Mouse (Mus musculus) hindbrain, embryonic 12.5 days (tissue): ENCODE results near the gene Psme2. TPM values are rescaled to one million over a fixed set of nuclear protein-coding genes. Genes with fewer than 3 reads are reported as not detected.
A peak's percentile ranks its signal among the peaks of the same experiment; 100 is the strongest.

Experiments
- ATAC-seq: fragments of 200-750 bp; cut with Nextera tagmentation; 2 replicates; pipeline ENCODE4 v1.8.0; 2017; ENCODE audit warnings: moderate TSS enrichment; ENCODE audit not compliant: low FRiP score
- H3K27ac ChIP-seq: fragments of 300-500 bp; sonication (generic); 2 replicates; pipeline ENCODE4 v1.5.1; 2016; ENCODE audit warnings: mild to moderate bottlenecking
- H3K27me3 ChIP-seq: fragments of 300-500 bp; sonication (generic); 2 replicates; pipeline ENCODE4 v1.6.1; 2016; ENCODE audit warnings: mild to moderate bottlenecking
- H3K36me3 ChIP-seq: fragments of 300-500 bp; sonication (generic); 2 replicates; pipeline ENCODE4 v1.6.1; 2016; ENCODE audit warnings: mild to moderate bottlenecking
- H3K4me1 ChIP-seq: fragments of 300-500 bp; sonication (generic); 2 replicates; pipeline ENCODE4 v1.6.1; 2016
- H3K4me2 ChIP-seq: fragments of 300-500 bp; sonication (generic); replicated peaks from 2 replicates; pipeline ENCODE4 v1.6.1; 2016; ENCODE audit warnings: mild to moderate bottlenecking
- H3K4me3 ChIP-seq: fragments of 300-500 bp; sonication (generic); 2 replicates; pipeline ENCODE4 v1.5.1; 2016; ENCODE audit warnings: mild to moderate bottlenecking
- H3K9ac ChIP-seq: fragments of 300-500 bp; sonication (generic); 2 replicates; pipeline ENCODE4 v1.6.1; 2016; ENCODE audit warnings: mild to moderate bottlenecking, moderate library complexity
- H3K9me3 ChIP-seq: fragments of 300-500 bp; sonication (generic); replicated peaks from 2 replicates; pipeline ENCODE4 v1.6.1; 2016; ENCODE audit warnings: mild to moderate bottlenecking
- WGBS: fragments of 180-500 bp; shearing (Covaris S2); methylation state at CpG from one replicate; pipeline ENCODE4 v1.1.7; 2016; 5-methylcytosine and 5-hydroxymethylcytosine counted together
- polyA plus RNA-seq: library from polyadenylated mRNA; unstranded; fragments of >200 nt; fragmentation: Nextera tagmentation; extraction: Ambion mirVana; gene quantifications from 2 replicates; pipeline ENCODE4 v1.2.1, GENCODE M21; 2016

Psme2 gene
- polyA plus RNA-seq, 1 experiment from 2014 or later, result 234 TPM

GRCm38 (mm10) chr14:55589771-55590448 lies 1.0 kb downstream of the Psme2 start:
- no peaks in the 10 kb centered on the region for H3K9me3 ChIP-seq
- no peak for ATAC-seq
- H3K36me3 ChIP-seq, result peaks cover 21% of the 10 kb centered on the region
- H3K27ac ChIP-seq, result no peak overlapping the region
- no peaks in the 10 kb centered on the region for H3K27me3 ChIP-seq
- peak overlapping the region; percentile 91 for H3K4me3 ChIP-seq
- peak overlapping the region; percentile 98 for H3K4me2 ChIP-seq
- peak overlapping the region; percentile 92 for H3K9ac ChIP-seq
- H3K4me1 ChIP-seq, result peaks cover 29% of the 10 kb centered on the region
- 90% methylated on average over 11 of the region's 11 CpGs for WGBS

GRCm38 (mm10) chr14:55589271-55589670 lies 1.6 kb downstream of the Psme2 start:
- H3K4me1 ChIP-seq, result peaks cover 35% of the 10 kb centered on the region
- peaks cover 3% of the 10 kb centered on the region for H3K27me3 ChIP-seq
- no peaks in the 10 kb centered on the region for H3K9me3 ChIP-seq
- no peak overlapping the region for H3K4me2 ChIP-seq
- H3K4me3 ChIP-seq, result no peak overlapping the region
- WGBS, result 91% methylated on average over 5 of the region's 5 CpGs
- peaks cover 15% of the 10 kb centered on the region for H3K36me3 ChIP-seq
- no peak overlapping the region for H3K27ac ChIP-seq
- ATAC-seq, result no peak
- H3K9ac ChIP-seq, result no peak overlapping the region

GRCm38 (mm10) chr14:55586149-55586548 lies 4.8 kb downstream of the Psme2 start:
- WGBS, result 93% methylated on average over 2 of the region's 2 CpGs
- peaks cover 17% of the 10 kb centered on the region for H3K4me1 ChIP-seq
- H3K9ac ChIP-seq, result no peak overlapping the region
- H3K27me3 ChIP-seq, result peaks cover 3% of the 10 kb centered on the region
- no peak overlapping the region for H3K4me2 ChIP-seq
- no peaks in the 10 kb centered on the region for H3K9me3 ChIP-seq
- no peak for ATAC-seq
- H3K4me3 ChIP-seq, result no peak overlapping the region
- peaks cover 21% of the 10 kb centered on the region for H3K36me3 ChIP-seq
- H3K27ac ChIP-seq, result no peak overlapping the region

- Histone ChIP-seq H3K27me3 (peaks cover 3% of the 10 kb centered on the region), H3K4me2 (peak overlapping the region; percentile 75; the same call in 1 of the 2 replicates), H3K36me3 (peaks cover 27% of the 10 kb centered on the region), H3K4me1 (peaks cover 17% of the 10 kb centered on the region), H3K27ac (no peak overlapping the region), H3K9ac (no peak overlapping the region), H3K4me3 (peak overlapping the region; percentile 43; the same call in 1 of the 2 replicates), H3K9me3 (no peaks in the 10 kb centered on the region)
- no peak for ATAC-seq
- WGBS, result 58% methylated on average over 6 of the region's 6 CpGs
These were observed 5.3 kb downstream of the Psme2 start for GRCm38 (mm10) chr14:55585566-55585960.

- 2% methylated on average over 43 of the region's 43 CpGs for WGBS
- H3K4me1 ChIP-seq, result peaks cover 11% of the 10 kb centered on the region
- no peaks in the 10 kb centered on the region for H3K9me3 ChIP-seq
- peak within 1 kb of the TSS; percentile 43 for H3K4me3 ChIP-seq
- peak; percentile 79 for ATAC-seq
- no peak within 1 kb of the TSS for H3K27ac ChIP-seq
- H3K36me3 ChIP-seq, result peaks cover 33% of the 10 kb centered on the region
- H3K4me2 ChIP-seq, result peak within 1 kb of the TSS; percentile 75
- H3K9ac ChIP-seq, result peak within 1 kb of the TSS; percentile 63
- H3K27me3 ChIP-seq, result peaks cover 3% of the 10 kb centered on the region
These were observed 6.0 kb downstream of the Psme2 start, which contains the start of gene Emc9 for GRCm38 (mm10) chr14:55584702-55585565. Gene Emc9, minus strand, starts transcription at chr14:55585302.

- peak overlapping the region; percentile 43 for H3K4me3 ChIP-seq
- H3K4me1 ChIP-seq, result peaks cover 9% of the 10 kb centered on the region; the same call in 1 of the 2 replicates
- WGBS, result 38% methylated on average over 5 of the region's 5 CpGs
- no peak overlapping the region for H3K27ac ChIP-seq
- peak overlapping the region; percentile 63; the same call in 1 of the 2 replicates for H3K9ac ChIP-seq
- H3K36me3 ChIP-seq, result peaks cover 35% of the 10 kb centered on the region
- peaks cover 3% of the 10 kb centered on the region for H3K27me3 ChIP-seq
- no peaks in the 10 kb centered on the region for H3K9me3 ChIP-seq
- no peak for ATAC-seq
- H3K4me2 ChIP-seq, result peak overlapping the region; percentile 75
These were observed 6.6 kb downstream of the Psme2 start for GRCm38 (mm10) chr14:55584303-55584701.

GRCm38 (mm10) chr14:55581981-55582681 lies 8.8 kb downstream of the Psme2 start:
- 78% methylated on average over 9 of the region's 9 CpGs for WGBS

GRCm38 (mm10) chr14:55580731-55581130 lies 10.2 kb downstream of the Psme2 start:
- Histone ChIP-seq H3K4me3 (no peak overlapping the region), H3K4me1 (peaks cover 19% of the 10 kb centered on the region), H3K9ac (no peak overlapping the region), H3K4me2 (no peak overlapping the region), H3K9me3 (no peaks in the 10 kb centered on the region), H3K36me3 (peaks cover 20% of the 10 kb centered on the region), H3K27ac (no peak overlapping the region), H3K27me3 (peaks cover 3% of the 10 kb centered on the region)
- ATAC-seq, result no peak
- WGBS, result 95% methylated on average over 16 of the region's 16 CpGs

More at GRCm38 (mm10) chr14:55581981-55582681, 8.8 kb downstream of the Psme2 start:
- Histone ChIP-seq H3K4me2 (no peak overlapping the region), H3K4me1 (peaks cover 19% of the 10 kb centered on the region), H3K4me3 (no peak overlapping the region), H3K27ac (no peak overlapping the region; the same call in 1 of the 2 replicates), H3K9ac (no peak overlapping the region), H3K36me3 (peaks cover 24% of the 10 kb centered on the region), H3K9me3 (no peaks in the 10 kb centered on the region), H3K27me3 (peaks cover 3% of the 10 kb centered on the region)
- no peak for ATAC-seq

GRCm38 (mm10) chr14:55579511-55580496 lies 11.1 kb downstream of the Psme2 start:
- H3K36me3 ChIP-seq, result peaks cover 20% of the 10 kb centered on the region
- ATAC-seq, result no peak

GRCm38 (mm10) chr14:55578668-55579269 lies 12.1 kb downstream of the Psme2 start:
- no peak; the same call in none of the 2 replicates for ATAC-seq
- H3K9me3 ChIP-seq, result no peaks in the 10 kb centered on the region
- peak overlapping the region; percentile 71 for H3K4me3 ChIP-seq
- H3K4me2 ChIP-seq, result peak overlapping the region; percentile 88
- H3K4me1 ChIP-seq, result peaks cover 10% of the 10 kb centered on the region
- no peaks in the 10 kb centered on the region for H3K27me3 ChIP-seq
- peaks cover 20% of the 10 kb centered on the region for H3K36me3 ChIP-seq
- H3K9ac ChIP-seq, result peak overlapping the region; percentile 88
- peak overlapping the region; percentile 79 for H3K27ac ChIP-seq
- 30% methylated on average over 6 of the region's 6 CpGs for WGBS

More at GRCm38 (mm10) chr14:55579511-55580496, 11.1 kb downstream of the Psme2 start:
- Histone ChIP-seq H3K4me3 (no peak overlapping the region), H3K4me2 (no peak overlapping the region), H3K9ac (no peak overlapping the region), H3K27ac (no peak overlapping the region), H3K4me1 (peaks cover 16% of the 10 kb centered on the region), H3K27me3 (peaks cover 3% of the 10 kb centered on the region), H3K9me3 (no peaks in the 10 kb centered on the region)
- 86% methylated on average over 23 of the region's 23 CpGs for WGBS
